Mouse (Mus musculus): Measurements from ENCODE around the gene Gm4881. TPM values are rescaled to one million over a fixed set of nuclear protein-coding genes. Genes with fewer than 3 reads are reported as not detected.

Gm4881 gene
- polyA plus RNA-seq, 1 experiment from 2014 or later = not detected

GRCm38 (mm10) chr7:24949958-24950623, 5.8 kb upstream of the Gm4881 start:
- no peak overlapping the region for H3K9ac ChIP-seq
- H3K9me3 ChIP-seq (replicated peaks) = no peaks in the 10 kb centered on the region
- ATAC-seq (replicated peaks; ENCODE audit: insufficient number of reproducible peaks, insufficient read depth, low FRiP score, low read depth) = no peak
- no peak overlapping the region for H3K27ac ChIP-seq
- no peak overlapping the region for H3K4me3 ChIP-seq
- H3K36me3 ChIP-seq = no peaks in the 10 kb centered on the region
- peaks cover 11% of the 10 kb centered on the region for H3K4me1 ChIP-seq (replicated peaks)
- no peak overlapping the region for H3K4me2 ChIP-seq
- peaks cover 100% of the 10 kb centered on the region for H3K27me3 ChIP-seq
- WGBS = under 1% methylated on average over 8 of the region's 8 CpGs

GRCm38 (mm10) chr7:24948774-24949173, 4.5 kb upstream of the Gm4881 start:
- Histone ChIP-seq H3K9ac (no peak overlapping the region), H3K4me2 (no peak overlapping the region), H3K4me3 (no peak overlapping the region), H3K9me3 (replicated peaks) (no peaks in the 10 kb centered on the region), H3K27me3 (peaks cover 100% of the 10 kb centered on the region), H3K27ac (no peak overlapping the region), H3K4me1 (replicated peaks) (peaks cover 9% of the 10 kb centered on the region), H3K36me3 (no peaks in the 10 kb centered on the region)
- 4% methylated on average over 29 of the region's 29 CpGs for WGBS
- ATAC-seq (replicated peaks; ENCODE audit: insufficient number of reproducible peaks, insufficient read depth, low FRiP score, low read depth) = no peak

- H3K9me3 ChIP-seq (replicated peaks) = no peaks in the 10 kb centered on the region
- H3K36me3 ChIP-seq = no peaks in the 10 kb centered on the region
- H3K4me2 ChIP-seq = no peak overlapping the region
- ATAC-seq (replicated peaks; ENCODE audit: insufficient number of reproducible peaks, insufficient read depth, low FRiP score, low read depth) = no peak
- H3K9ac ChIP-seq = no peak overlapping the region
- no peak overlapping the region for H3K4me3 ChIP-seq
- peaks cover 100% of the 10 kb centered on the region for H3K27me3 ChIP-seq
- peaks cover 9% of the 10 kb centered on the region for H3K4me1 ChIP-seq (replicated peaks)
- H3K27ac ChIP-seq = no peak overlapping the region
- 4% methylated on average over 7 of the region's 7 CpGs for WGBS
These were observed 3.2 kb upstream of the Gm4881 start for GRCm38 (mm10) chr7:24947316-24948048.

- no peak overlapping the region for H3K4me3 ChIP-seq
These were observed 653 bp downstream of the Gm4881 start for GRCm38 (mm10) chr7:24943641-24944040.

GRCm38 (mm10) chr7:24931651-24932050, 12.6 kb downstream of the Gm4881 start:
- Histone ChIP-seq H3K27me3 (peaks cover 86% of the 10 kb centered on the region), H3K4me1 (replicated peaks) (peaks cover 3% of the 10 kb centered on the region), H3K27ac (no peak overlapping the region), H3K9me3 (replicated peaks) (no peaks in the 10 kb centered on the region), H3K4me3 (no peak overlapping the region), H3K36me3 (no peaks in the 10 kb centered on the region; the same call in 1 of the 2 replicates), H3K4me2 (no peak overlapping the region), H3K9ac (no peak overlapping the region)
- WGBS = 2% methylated on average over 15 of the region's 15 CpGs
- ATAC-seq (replicated peaks; ENCODE audit: insufficient number of reproducible peaks, insufficient read depth, low FRiP score, low read depth) = no peak

More at GRCm38 (mm10) chr7:24943641-24944040, 653 bp downstream of the Gm4881 start:
- Histone ChIP-seq H3K4me2 (no peak overlapping the region), H3K9me3 (replicated peaks) (no peaks in the 10 kb centered on the region), H3K27me3 (peaks cover 100% of the 10 kb centered on the region), H3K4me1 (replicated peaks) (peaks cover 9% of the 10 kb centered on the region), H3K27ac (no peak overlapping the region), H3K36me3 (no peaks in the 10 kb centered on the region), H3K9ac (no peak overlapping the region)
- ATAC-seq (replicated peaks; ENCODE audit: insufficient number of reproducible peaks, insufficient read depth, low FRiP score, low read depth) = no peak
- WGBS = 11% methylated on average over 6 of the region's 6 CpGs

GRCm38 (mm10) chr7:24930475-24930874, 13.8 kb downstream of the Gm4881 start:
- 51% methylated on average over 6 of the region's 6 CpGs for WGBS
- Histone ChIP-seq H3K27ac (no peak overlapping the region), H3K4me2 (no peak overlapping the region), H3K36me3 (peaks cover 8% of the 10 kb centered on the region), H3K9me3 (replicated peaks) (no peaks in the 10 kb centered on the region), H3K4me3 (no peak overlapping the region), H3K9ac (no peak overlapping the region), H3K4me1 (replicated peaks) (peaks cover 3% of the 10 kb centered on the region), H3K27me3 (peaks cover 75% of the 10 kb centered on the region)
- ATAC-seq (replicated peaks; ENCODE audit: insufficient number of reproducible peaks, insufficient read depth, low FRiP score, low read depth) = no peak

- H3K4me3 ChIP-seq = no peak overlapping the region
- H3K4me1 ChIP-seq (replicated peaks) = no peaks in the 10 kb centered on the region
- H3K9me3 ChIP-seq (replicated peaks) = no peaks in the 10 kb centered on the region
- no peak overlapping the region for H3K4me2 ChIP-seq
- 91% methylated on average over 9 of the region's 9 CpGs for WGBS
- no peak overlapping the region for H3K27ac ChIP-seq
- H3K27me3 ChIP-seq = no peaks in the 10 kb centered on the region
- ATAC-seq (replicated peaks; ENCODE audit: insufficient number of reproducible peaks, insufficient read depth, low FRiP score, low read depth) = no peak
- H3K9ac ChIP-seq = no peak overlapping the region
- peaks cover 78% of the 10 kb centered on the region for H3K36me3 ChIP-seq
These were observed 24.6 kb downstream of the Gm4881 start for GRCm38 (mm10) chr7:24919728-24920127.

- Histone ChIP-seq H3K4me1 (replicated peaks) (no peaks in the 10 kb centered on the region), H3K36me3 (peaks cover 69% of the 10 kb centered on the region), H3K9ac (no peak overlapping the region), H3K4me3 (no peak overlapping the region), H3K4me2 (no peak overlapping the region), H3K9me3 (replicated peaks) (no peaks in the 10 kb centered on the region), H3K27ac (no peak overlapping the region), H3K27me3 (no peaks in the 10 kb centered on the region)
- WGBS = 91% methylated on average over 20 of the region's 20 CpGs
- ATAC-seq (replicated peaks; ENCODE audit: insufficient number of reproducible peaks, insufficient read depth, low FRiP score, low read depth) = peak; percentile 40
These were observed 25.5 kb downstream of the Gm4881 start for GRCm38 (mm10) chr7:24918763-24919323.

- no peaks in the 10 kb centered on the region for H3K9me3 ChIP-seq (replicated peaks)
- no peak overlapping the region for H3K4me2 ChIP-seq
- H3K4me3 ChIP-seq = no peak overlapping the region
- peaks cover 2% of the 10 kb centered on the region for H3K4me1 ChIP-seq (replicated peaks)
- no peak overlapping the region for H3K9ac ChIP-seq
- H3K27me3 ChIP-seq = no peaks in the 10 kb centered on the region
- no peak for ATAC-seq (replicated peaks; ENCODE audit: insufficient number of reproducible peaks, insufficient read depth, low FRiP score, low read depth)
- H3K27ac ChIP-seq = no peak overlapping the region
- WGBS = 92% methylated on average over 14 of the region's 14 CpGs
- H3K36me3 ChIP-seq = peaks cover 32% of the 10 kb centered on the region
These were observed 31.8 kb downstream of the Gm4881 start for GRCm38 (mm10) chr7:24912480-24912879.

GRCm38 (mm10) chr7:24907211-24907748, 37.0 kb downstream of the Gm4881 start:
- no peak overlapping the region for H3K9ac ChIP-seq
- peak overlapping the region; percentile 31 for H3K4me2 ChIP-seq
- H3K9me3 ChIP-seq (replicated peaks) = no peaks in the 10 kb centered on the region
- WGBS = 36% methylated on average over 13 of the region's 13 CpGs
- H3K4me1 ChIP-seq (replicated peaks) = peaks cover 36% of the 10 kb centered on the region
- H3K27ac ChIP-seq = peak overlapping the region; percentile 26; the same call in 1 of the 2 replicates
- H3K27me3 ChIP-seq = no peaks in the 10 kb centered on the region
- peak overlapping the region; percentile 13; the same call in 1 of the 2 replicates for H3K4me3 ChIP-seq
- H3K36me3 ChIP-seq = peaks cover 10% of the 10 kb centered on the region; the same call in 1 of the 2 replicates
- no peak for ATAC-seq (replicated peaks; ENCODE audit: insufficient number of reproducible peaks, insufficient read depth, low FRiP score, low read depth)

- Histone ChIP-seq H3K4me1 (replicated peaks) (peaks cover 42% of the 10 kb centered on the region), H3K27ac (peak overlapping the region; percentile 15; the same call in 1 of the 2 replicates), H3K4me2 (peak overlapping the region; percentile 31), H3K9me3 (replicated peaks) (no peaks in the 10 kb centered on the region), H3K9ac (no peak overlapping the region), H3K4me3 (0 out of 2 replicates have a peak overlapping the region, but pooled peaks have one; percentile 8), H3K27me3 (no peaks in the 10 kb centered on the region), H3K36me3 (peaks cover 9% of the 10 kb centered on the region; the same call in 1 of the 2 replicates)
- WGBS = 23% methylated on average over 6 of the region's 6 CpGs
- no peak for ATAC-seq (replicated peaks; ENCODE audit: insufficient number of reproducible peaks, insufficient read depth, low FRiP score, low read depth)
These were observed 37.7 kb downstream of the Gm4881 start for GRCm38 (mm10) chr7:24906551-24906950.
